Mouse (Mus musculus) brain, embryonic 18.5 days (tissue): Measurements from ENCODE around the gene Clasrp.
A peak's percentile ranks its signal among the peaks of the same experiment; 100 is the strongest.

Experiments used
- DNase-seq: peaks from one replicate; pipeline ENCODE4 v3.0.0-alpha.2; 2012; ENCODE audit warnings: low read depth, low spot score

Gene Clasrp

DNA sequence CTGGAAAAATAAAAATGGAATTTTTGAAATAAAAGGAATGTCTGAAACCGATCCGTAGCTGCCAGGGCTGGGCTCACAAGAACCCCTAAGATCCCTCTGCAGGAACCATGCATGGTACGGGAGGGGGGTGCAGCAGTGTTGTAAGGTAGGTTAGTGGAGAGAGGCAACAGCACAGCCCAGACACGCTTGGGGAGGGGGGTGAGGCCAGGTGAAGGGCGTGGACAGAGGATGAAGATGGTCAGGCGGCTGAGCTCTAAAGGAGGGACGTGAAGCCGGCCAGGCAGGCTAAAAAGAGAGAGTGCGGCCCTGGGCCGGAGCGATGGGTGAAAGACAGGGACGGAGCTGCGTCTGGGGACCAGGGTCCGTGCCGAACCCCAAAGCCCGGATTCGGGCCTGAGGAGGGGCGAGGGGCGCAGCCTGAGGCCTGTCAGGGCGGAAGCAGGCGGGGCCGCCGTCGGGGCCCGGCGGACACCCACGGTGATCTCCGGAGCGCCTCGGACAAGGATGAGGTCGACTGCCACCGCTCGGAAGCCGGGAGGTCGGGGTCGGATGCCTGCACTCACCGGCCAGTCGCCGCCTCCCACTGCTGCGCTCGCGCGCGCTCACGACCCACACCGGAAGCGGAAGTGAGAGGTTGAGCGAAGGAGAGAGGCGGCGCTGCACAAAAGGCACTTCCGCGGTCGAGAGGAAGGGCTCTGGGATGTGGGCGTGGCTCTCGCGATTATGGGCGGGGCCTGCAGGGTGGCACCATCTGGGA, at the start of gene Clasrp:
Gene Clasrp (minus strand): TSS at position 638 of the 757 bp plus-strand sequence.
- DNase-seq: peak; percentile 78

DNA sequence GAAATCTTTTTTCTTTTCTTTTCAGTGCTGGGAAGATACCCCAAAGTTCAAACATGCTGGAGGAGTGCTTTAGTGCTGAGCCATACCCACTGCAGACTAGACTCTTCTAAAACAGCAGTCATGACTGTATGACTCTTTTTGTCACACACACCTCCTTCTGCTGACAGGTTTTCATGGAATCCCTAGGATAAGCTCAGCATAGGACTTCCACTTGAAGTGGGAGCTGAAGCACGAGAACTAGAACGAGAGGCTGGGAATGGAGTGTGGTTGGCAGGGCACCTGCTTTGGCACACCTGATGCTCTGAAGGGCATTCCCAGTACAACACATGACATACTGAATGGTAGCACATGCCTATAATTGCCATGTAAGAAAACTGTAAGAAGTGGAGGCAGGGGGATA, 48.3 kb upstream of the Clasrp start:
- no peak for DNase-seq

DNA sequence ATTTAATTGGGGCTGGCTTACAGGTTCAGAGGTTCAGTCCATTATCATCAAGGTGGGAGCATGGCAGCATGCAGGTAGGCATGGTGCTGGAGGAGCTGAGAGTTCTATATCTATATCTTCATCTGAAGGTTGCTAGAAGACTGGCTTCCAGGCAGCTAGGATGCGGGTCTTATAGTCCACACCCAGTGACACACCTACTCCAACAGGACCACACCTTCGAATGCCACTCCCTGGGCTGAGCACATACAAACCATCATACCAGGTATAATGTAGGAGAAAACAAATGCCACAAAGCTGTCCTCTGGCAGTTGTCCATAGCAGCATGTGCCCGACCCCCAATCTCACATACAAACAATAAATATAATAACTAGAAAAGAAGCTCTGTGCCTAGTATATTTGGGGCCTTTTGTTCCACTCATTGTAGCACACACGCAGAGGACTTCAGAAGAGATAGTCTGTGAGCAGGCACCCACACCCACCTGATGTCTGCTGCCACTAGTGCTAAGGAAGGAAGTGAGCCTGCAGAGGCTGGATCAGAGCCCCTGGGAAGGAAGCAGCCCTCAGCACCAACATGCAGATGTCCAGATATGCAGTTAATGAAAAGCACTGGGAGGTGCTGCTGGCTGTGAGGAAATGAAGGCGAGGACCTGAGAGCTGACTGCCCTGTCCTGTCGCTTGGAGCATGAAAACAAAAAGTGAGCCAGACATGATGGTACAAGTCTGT, 46.9 kb upstream of the Clasrp start:
- no peak for DNase-seq

- no peak for DNase-seq
Observed at GRCm38 (mm10) chr7:19641223-19641622, 36.9 kb upstream of the Clasrp start.

DNA sequence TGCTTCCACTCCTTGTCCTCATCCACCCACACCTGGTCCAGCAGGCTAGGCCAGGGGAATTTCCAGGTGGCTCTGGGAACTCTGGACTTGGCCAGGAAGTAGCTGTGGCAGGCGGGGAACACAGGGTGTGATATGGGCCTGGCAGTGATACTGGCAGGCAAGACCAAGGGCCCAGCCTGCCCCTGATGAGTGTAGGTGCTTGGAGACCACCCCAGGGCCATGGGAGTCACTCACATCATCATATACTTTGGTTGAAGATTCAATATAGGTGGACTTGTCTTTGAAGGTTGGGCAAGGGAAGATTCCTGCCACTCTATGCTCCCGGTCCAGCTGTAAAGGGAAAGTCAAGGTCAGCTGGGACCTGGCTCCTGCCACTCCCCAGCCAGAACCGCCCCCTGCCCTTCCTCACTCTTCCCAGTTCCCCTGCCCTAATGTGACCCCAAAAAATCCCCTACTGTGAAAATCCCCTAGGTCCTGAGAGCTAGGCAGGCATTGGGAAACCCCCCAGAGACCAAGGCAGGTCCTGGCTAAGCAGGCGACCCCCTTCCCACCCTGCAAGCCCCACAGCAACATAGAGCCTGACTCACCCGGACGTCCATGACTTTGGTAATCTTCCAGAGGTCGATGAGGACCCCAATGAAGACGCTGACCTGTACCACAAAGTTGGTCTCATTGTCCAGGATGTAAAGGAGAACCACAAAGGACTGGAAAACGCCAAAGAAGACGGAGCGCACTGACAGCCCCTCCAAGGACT, 31.0 kb upstream of the Clasrp start:
- DNase-seq: no peak

- no peak for DNase-seq
Observed at GRCm38 (mm10) chr7:19634591-19634990, 30.3 kb upstream of the Clasrp start.

GRCm38 (mm10) chr7:19633855-19634254, 29.6 kb upstream of the Clasrp start:
- no peak for DNase-seq

DNA sequence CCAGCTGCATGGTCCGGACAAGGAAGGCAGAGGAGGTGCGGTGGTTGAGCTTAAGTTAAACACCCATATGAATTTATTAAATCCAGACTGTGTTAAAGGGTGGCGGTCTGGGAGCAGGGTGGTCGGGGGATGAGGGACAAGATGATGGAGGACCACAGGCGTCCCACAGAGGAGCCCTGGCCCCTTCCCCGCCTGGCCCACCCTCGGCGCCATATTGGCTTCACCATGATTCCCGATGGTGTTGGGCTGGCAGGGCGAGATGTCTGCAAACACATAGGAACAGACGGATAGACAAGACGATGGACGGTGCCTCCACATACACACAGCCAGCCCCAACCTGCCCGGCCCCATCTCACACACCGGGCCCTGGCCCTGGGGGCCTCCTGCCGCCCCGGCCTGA, 28.9 kb upstream of the Clasrp start:
- DNase-seq: no peak

- no peak for DNase-seq
Observed at GRCm38 (mm10) chr7:19632720-19633119, 28.4 kb upstream of the Clasrp start.

DNA sequence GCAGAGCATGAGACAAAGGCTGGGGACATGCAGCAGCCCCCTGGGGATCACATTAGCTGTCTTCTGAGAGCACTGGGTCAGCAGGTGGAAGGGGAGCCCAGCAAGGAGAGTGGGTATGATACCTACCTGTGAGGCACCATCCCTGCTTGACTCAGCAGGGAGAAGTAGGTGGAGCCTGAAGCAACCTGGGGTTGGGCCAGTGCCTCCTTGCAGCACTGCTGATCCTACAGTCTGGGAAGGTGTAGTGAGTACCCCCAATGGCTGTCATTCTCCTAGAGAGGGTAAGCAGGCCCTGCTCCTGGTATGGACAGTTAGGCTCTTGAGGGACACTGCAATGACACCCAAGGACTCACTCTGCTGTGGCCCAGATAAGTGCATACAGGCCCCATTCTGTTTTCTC, 28.0 kb upstream of the Clasrp start:
- DNase-seq: no peak

DNA sequence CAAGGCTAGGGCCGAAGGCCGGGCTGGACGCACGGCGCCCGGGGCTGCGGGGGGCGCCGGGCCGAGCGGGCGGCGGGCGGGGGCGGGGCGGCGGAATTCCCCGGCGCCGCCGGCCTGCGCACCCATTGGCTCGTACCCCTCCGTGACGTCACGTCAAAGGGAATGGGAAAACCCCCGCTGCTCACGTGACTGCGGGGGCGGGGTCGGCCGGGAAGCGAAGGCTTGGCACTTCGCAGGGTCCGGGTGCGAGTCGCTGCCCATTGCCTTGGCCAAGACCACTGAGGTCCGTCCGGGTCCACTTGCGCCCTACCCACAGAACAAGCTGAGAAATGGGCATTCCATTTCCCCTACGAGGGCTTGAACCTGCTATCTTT, 25.1 kb upstream of the Clasrp start, which contains the start of gene Relb:
Gene Relb (minus strand): TSS at position 78 of the 374 bp plus-strand sequence.
- DNase-seq: peak; percentile 54

DNA sequence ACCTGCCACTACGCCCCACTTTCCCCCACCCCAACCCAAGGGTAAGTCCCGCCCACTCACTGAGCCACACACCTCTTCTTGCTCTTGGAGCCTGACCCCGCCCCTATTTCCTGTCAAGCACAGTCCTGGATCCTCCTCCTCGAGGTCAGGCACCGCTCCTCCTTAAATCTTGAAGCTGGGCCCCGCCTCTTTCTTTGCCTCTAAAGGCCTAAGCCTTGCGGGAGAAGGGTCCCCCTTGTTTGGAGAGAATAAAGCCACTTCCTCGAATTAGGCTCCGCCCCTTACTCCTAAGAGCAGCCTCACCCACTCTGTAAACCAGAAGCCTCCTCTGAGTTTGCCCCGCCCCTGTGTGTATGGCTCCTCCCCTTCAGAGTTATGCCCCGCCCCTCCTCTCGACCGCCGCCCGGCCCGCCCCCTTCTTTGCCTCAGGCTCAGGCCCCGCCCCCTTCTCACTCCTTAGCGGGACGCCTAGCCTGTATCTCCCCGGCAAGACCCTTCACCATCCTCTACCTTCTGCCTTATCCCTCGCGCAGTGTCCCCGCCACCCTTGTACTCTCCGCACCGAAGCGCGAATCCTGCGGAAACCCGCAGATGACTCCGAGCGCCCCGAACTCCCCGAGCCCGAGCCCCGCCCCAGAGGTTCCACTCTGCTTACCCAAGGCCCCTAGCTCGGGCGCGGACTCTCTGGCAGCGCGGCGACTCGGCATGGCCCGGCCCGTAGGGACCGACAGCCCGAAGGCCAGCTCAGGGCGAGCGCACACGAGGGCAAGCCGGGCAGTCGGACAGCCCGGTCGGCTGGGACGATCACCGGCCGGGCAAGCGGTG, 24.5 kb upstream of the Clasrp start:
- DNase-seq: peak; percentile 50

GRCm38 (mm10) chr7:19628192-19628535, 23.9 kb upstream of the Clasrp start:
- no peak for DNase-seq

DNA sequence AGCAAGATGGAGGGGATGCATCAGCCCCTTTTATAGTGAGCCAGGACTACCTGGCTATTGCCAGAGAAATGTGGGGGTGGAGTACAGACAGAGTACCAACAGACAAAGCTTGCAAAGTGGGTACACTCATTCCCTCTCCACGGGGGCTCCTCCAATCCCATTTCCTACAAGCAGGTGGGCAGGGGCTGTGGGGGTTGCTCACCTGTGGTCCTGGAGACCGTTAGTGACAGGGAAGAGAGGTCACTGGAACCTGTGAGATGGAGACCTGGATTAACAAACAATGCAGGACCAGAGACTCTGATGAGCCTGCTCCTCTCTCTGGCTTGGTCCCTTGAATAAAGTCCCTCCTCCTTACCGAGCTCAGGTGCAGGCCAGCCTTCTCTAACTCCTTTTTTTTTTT, 23.4 kb upstream of the Clasrp start:
- no peak for DNase-seq

DNA sequence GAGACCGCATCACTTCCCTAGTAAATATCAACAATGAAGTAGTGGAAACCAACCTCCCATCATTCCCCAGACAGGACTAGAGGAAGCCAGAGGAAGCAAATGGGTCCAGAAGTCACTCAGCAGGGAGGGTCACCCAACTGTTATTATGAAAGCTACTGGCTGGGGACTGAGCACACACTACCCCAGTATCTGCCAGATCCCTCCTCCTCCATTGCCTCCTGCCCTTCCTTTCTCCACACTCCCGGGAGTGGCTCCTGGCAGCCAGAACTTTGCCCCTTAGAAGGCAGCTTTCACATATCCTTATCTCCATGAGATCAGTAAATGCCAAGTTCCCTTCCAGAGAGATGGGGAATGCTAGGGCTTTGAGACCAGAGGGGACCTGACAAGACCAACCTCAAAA, 19.1 kb upstream of the Clasrp start:
- no peak for DNase-seq

DNA sequence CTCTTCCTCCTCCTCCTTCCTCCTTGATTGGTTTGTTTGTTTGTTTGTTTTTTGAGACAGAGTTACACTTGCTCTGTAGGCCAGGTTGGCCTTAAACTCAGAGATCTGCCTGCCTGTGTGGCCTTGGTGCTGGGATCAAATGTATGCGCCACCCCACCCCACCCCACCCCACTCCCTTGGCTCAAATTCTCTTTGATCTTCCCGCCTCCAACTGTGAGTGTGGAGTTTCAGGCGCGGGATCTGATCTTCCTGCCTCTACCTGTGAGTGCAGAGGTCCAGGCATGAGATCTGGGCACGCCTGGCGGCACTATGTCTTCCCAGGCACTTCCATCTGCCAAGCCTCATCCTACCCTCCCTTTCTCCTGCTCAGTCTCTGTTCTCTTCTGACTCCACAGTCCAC, 18.0 kb upstream of the Clasrp start:
- no peak for DNase-seq

DNA sequence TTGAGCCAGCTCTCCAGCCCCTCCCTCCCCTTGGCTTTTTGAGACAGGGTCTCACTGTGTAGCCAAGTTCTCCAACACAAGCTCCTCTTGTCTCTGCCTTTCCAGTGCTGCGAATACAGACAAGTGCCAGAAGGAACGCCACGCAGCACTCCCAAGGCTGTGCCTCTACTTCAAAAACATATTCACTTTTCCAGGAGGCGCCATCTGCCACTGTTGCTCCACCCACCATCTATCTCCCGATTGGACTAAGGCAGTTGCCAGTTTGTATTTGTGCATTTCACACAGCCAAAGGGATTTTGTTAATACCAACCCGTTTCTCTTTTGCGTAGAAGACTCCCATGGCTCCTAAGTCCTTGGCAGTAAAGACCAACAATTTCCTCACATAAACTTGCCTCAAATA, 16.5 kb upstream of the Clasrp start:
- no peak for DNase-seq

GRCm38 (mm10) chr7:19619004-19619801, 14.9 kb upstream of the Clasrp start:
- no peak for DNase-seq

DNA sequence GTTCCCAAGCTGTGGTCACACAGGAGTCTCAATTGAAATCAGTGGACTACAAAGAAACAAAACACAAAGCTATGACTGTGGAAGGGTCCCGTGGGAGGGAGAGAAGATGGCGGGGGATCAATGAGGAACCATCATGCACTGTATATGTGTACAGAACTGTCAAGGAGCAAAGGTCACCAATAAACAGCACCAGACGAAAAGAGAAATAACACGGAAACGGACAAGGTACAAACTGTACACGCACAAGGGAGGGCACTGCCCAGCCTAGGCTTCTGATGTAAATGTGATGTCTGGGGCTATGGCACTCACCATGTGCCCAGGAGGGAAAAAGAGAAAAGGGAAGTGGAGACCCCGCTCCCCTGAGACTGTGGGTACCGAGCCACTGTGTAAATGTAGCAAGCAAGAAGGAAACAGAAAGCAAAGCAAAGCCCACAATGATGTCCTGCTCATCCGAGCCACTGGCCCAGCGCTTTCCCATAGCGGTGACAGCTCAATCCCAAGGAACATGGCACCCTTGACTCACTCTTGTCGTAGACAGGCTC, 10.8 kb upstream of the Clasrp start:
- DNase-seq: no peak

- DNase-seq: no peak
Observed at GRCm38 (mm10) chr7:19610969-19611368, 6.7 kb upstream of the Clasrp start.
